Mouse (Mus musculus) liver, adult 2 months (tissue): ENCODE results near the gene Kcnip4.

ENCODE experiments used
- CTCF ChIP-seq: fragments of 200-500 bp; IDR thresholded peaks from 2 replicates; pipeline ENCODE4 v1.5.1; 2011; ENCODE audit warnings: low read depth, low read length, control low read depth
- POLR2A ChIP-seq: fragments of 200-500 bp; IDR thresholded peaks from 2 replicates; pipeline ENCODE4 v1.6.1; 2011; ENCODE audit warnings: low read length, control low read depth; ENCODE audit not compliant: insufficient read depth; ENCODE audit errors: extremely low read depth

DNA sequence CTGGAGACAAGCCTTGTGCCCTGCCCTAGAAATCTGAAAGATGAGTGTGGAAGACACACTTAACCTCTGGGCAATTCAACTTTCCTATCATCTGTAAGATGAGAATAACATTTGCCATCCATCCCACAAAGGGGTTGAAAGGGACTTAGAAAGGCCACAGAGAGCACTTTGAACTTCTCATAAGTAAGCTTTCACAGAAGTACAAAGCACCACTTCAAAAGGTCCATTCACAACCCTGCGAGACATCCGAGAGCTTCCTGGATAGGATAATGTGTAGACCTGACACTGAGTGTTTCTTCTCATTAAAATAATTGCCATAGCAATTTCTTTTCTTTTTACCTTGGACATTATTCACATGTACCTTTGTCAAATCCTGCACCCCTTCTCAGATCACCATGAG is 683.7 kb downstream of the Kcnip4 start:
- TF ChIP-seq CTCF (no peak), POLR2A (no peak)
